Mouse (Mus musculus) forebrain, embryonic 12.5 days (tissue): ENCODE measurements at regions not wholly inside any gene's neighbourhood (a gene's known extent, or its start where the extent isn't known, plus 50 kb on each side); places are given as distances from the start of the nearest gene placed in this dataset.
"Not testable (repeated sequence)": the region's sequence is repeated elsewhere in the genome, so short reads cannot be mapped to it uniquely, and the experiment has no call there.

ENCODE experiments used
- ATAC-seq: fragments of 200-750 bp; cut with Nextera tagmentation; 2 replicates; pipeline ENCODE4 v1.8.0; 2017; ENCODE audit warnings: moderate TSS enrichment; ENCODE audit not compliant: low FRiP score
- H3K27ac ChIP-seq: fragments of 300-500 bp; sonication (generic); 2 replicates; pipeline ENCODE4 v1.5.1; 2016; ENCODE audit warnings: mild to moderate bottlenecking
- H3K27me3 ChIP-seq: fragments of 300-500 bp; sonication (generic); 2 replicates; pipeline ENCODE4 v1.6.1; 2016; ENCODE audit warnings: mild to moderate bottlenecking
- H3K36me3 ChIP-seq: fragments of 300-500 bp; sonication (generic); replicated peaks from 2 replicates; pipeline ENCODE4 v1.6.1; 2016; ENCODE audit warnings: mild to moderate bottlenecking
- H3K4me1 ChIP-seq: fragments of 300-500 bp; sonication (generic); 2 replicates; pipeline ENCODE4 v1.6.1; 2016
- H3K4me2 ChIP-seq: fragments of 300-500 bp; sonication (generic); 2 replicates; pipeline ENCODE4 v1.6.1; 2016; ENCODE audit warnings: mild to moderate bottlenecking, moderate library complexity
- H3K4me3 ChIP-seq: fragments of 300-500 bp; sonication (generic); replicated peaks from 2 replicates; pipeline ENCODE4 v1.5.1; 2016; ENCODE audit warnings: mild to moderate bottlenecking
- H3K9ac ChIP-seq: fragments of 300-500 bp; sonication (generic); 2 replicates; pipeline ENCODE4 v1.6.1; 2016; ENCODE audit warnings: mild to moderate bottlenecking
- H3K9me3 ChIP-seq: fragments of 300-500 bp; sonication (generic); 2 replicates; pipeline ENCODE4 v1.6.1; 2016
- WGBS: fragments of 180-500 bp; shearing (Covaris S2); methylation state at CpG from one replicate; pipeline ENCODE4 v1.1.7; 2016; 5-methylcytosine and 5-hydroxymethylcytosine counted together

DNA sequence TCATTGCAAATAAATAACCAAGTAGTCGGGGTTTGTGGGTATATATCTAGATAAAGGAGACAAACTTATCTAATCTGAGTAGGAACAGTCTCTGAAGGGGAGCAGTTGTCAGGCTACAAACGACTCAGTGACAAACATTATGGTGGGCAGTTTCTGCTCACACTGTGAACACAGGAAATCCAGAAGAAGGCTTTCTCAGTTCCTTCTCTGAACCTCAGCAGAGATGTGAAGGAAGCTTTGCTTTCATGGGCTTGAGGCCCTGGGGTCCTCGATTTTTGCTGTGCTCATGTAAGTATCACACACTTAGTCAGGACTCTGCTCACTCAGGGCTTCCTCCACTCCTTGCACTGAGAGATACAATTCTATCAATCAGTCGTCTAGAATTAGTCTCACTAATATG is 994.7 kb upstream of the Foxg1 start:
- ATAC-seq = no peak
- Histone ChIP-seq H3K4me2 (no peak overlapping the region), H3K4me3 (no peak overlapping the region), H3K27ac (no peak overlapping the region), H3K36me3 (no peaks in the 10 kb centered on the region), H3K27me3 (no peaks in the 10 kb centered on the region), H3K9me3 (no peaks in the 10 kb centered on the region), H3K4me1 (no peaks in the 10 kb centered on the region), H3K9ac (no peak overlapping the region)
- 83% methylated on average over 4 of the region's 4 CpGs for WGBS

DNA sequence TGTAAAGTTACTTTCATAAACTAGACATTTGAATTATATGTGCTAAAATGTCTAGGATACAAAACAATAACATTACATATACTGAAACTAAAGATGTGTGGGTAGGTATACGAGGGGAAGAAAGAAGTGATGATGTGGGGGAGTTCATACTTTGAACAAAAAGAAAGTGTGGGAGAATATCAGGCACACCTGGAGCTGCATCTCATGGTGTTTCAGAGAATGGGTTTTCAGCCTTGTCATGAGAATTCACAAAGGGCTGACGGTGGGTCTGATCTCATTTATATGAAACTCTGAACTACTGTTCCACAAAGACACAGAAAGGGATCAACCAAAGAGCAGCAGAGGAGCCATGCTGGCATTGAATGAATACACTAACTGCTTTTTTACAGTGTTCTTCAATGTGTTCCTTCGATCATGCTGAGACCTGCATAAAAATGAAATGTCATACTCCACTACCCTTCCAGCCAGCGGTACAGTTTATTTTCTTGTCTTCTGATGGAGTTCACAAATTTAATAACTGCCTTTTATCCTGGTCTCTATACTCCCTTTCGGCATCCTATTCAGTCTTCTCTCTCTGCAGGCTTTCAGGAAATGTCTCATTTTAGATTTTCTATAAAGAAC is 994.2 kb upstream of the Foxg1 start:
- 70% methylated on average over 5 of the region's 5 CpGs for WGBS
- Histone ChIP-seq H3K4me2 (no peak overlapping the region), H3K27me3 (no peaks in the 10 kb centered on the region), H3K9ac (no peak overlapping the region), H3K4me3 (no peak overlapping the region), H3K36me3 (no peaks in the 10 kb centered on the region), H3K27ac (no peak overlapping the region), H3K9me3 (no peaks in the 10 kb centered on the region), H3K4me1 (no peaks in the 10 kb centered on the region)
- no peak for ATAC-seq

DNA sequence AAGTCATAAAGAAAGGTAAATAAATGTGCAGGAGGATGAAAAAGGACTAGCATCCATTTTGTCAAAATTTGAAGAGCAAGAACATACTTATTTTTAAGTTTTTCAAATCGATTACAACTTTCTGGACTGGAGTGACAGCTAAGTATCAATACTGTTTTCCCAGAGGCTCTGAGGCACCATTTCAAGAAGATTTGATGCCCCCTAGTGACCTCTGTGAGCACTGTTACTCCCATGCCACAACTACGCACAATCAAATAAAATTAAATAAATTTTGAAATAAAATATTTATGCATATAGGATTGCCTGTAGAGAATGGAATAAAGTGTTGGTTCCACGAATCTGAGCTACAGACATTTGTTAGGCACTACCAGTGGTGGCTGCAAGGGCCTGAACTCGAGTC is 991.5 kb upstream of the Foxg1 start:
- Histone ChIP-seq H3K4me2 (no peak overlapping the region), H3K4me1 (no peaks in the 10 kb centered on the region), H3K4me3 (no peak overlapping the region), H3K36me3 (no peaks in the 10 kb centered on the region), H3K9me3 (no peaks in the 10 kb centered on the region), H3K9ac (no peak overlapping the region), H3K27me3 (no peaks in the 10 kb centered on the region), H3K27ac (no peak overlapping the region)
- 65% methylated on average over 4 of the region's 4 CpGs for WGBS
- no peak for ATAC-seq

DNA sequence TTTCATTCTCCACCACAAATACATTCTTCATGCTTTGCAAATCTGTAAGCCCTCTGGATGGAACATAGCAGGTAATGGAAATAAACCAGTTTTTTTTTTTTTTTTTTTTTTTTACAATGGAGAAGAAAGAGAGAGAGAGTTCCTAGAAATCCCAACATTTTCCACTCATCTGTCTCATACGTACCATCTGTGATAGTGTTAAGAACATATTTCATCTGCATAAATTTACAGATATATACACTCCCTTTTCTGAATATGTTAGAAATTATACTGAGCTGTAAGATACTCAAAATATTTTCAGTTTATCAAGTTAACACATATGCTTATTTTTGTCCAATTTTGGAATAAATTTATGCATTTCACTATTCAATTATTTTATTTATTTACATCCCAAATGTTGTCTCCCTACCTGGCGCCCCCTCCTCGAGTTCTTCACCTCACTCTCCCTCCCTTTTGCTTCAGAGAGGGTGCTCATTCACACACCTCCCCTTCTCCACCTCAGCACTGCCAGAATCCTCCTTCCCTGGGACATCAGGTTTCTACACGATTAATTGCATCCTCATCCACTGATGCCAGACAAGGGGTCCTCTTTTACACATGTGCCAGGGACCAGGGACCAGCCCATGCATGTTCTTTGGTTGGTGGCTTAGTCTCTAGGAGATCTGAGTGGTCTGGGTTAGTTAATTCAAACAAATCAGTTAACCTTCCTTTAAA is 943.0 kb upstream of the Foxg1 start:
- Histone ChIP-seq H3K4me2 (no peak overlapping the region), H3K9ac (no peak overlapping the region), H3K9me3 (no peaks in the 10 kb centered on the region), H3K27me3 (no peaks in the 10 kb centered on the region), H3K36me3 (no peaks in the 10 kb centered on the region), H3K4me3 (no peak overlapping the region), H3K27ac (no peak overlapping the region), H3K4me1 (no peaks in the 10 kb centered on the region)
- ATAC-seq = no peak
- 76% methylated on average over 4 of the region's 4 CpGs for WGBS

DNA sequence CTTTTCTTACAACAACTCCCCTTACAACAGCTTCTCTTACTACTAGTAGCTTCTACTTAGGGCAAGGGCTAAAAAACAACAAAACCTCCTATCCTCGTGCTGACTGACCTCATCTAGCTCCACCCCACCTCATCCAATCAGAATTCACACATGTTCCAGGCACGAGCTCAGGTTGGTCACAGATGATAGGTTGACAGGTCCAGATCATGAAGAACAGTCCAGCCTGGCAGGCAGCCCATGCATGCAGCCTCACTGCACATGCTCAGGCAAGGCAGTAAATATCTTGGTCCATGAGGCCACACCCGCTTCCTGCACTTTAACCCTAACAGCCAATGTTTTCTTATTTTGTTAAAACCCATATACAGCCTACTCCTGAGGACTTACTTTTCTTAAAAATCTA is 933.7 kb upstream of the Foxg1 start:
- H3K27me3 ChIP-seq, H3K9ac ChIP-seq, ATAC-seq, H3K9me3 ChIP-seq, H3K4me1 ChIP-seq, H3K4me2 ChIP-seq, H3K36me3 ChIP-seq, H3K4me3 ChIP-seq, H3K27ac ChIP-seq: not testable (repeated sequence)
- WGBS = 82% methylated on average over 3 of the region's 3 CpGs

DNA sequence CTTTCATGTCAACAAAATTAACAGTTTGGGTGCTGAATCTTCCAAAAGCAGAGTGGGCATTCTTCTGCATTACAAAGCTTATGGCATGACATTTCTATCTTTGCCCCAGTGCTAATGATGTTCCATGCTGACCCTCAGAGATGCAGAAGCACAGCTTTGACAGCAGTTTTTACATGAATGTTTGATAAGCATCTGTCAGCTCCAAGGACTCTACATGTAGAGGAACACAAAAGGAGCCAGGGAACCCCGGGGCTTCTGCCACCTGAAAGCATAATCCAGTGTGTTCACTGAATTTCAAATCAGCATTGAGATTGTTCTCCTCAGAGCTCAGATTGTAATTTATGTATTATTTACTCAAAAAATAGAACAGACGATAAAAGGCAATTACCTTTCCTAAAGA is 920.1 kb upstream of the Foxg1 start:
- WGBS = 37% methylated on average over 2 of the region's 2 CpGs

DNA sequence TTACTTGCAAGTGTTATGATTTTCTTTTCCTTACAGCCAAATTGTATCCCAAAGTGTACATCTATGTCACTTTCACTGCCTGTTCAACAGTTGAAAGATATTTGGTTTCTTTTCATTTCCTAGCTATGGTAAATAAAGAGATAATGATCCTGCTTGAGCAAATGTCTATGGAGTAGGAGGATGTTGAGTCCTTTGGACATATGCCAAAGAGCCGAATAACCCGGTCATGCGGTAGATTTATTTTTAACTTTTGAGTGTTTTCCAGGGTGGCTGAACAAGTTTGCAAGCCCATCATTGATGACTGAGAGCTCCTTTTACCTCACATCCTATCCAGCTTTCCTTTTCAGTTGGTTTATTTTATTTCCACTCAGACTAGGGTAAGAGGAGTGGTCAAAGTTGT is 881.7 kb upstream of the Foxg1 start:
- no peaks in the 10 kb centered on the region for H3K36me3 ChIP-seq
- H3K27me3 ChIP-seq = no peaks in the 10 kb centered on the region
- H3K9ac ChIP-seq = no peak overlapping the region
- H3K4me3 ChIP-seq = no peak overlapping the region
- H3K4me2 ChIP-seq = no peak overlapping the region
- H3K9me3 ChIP-seq = no peaks in the 10 kb centered on the region
- no peaks in the 10 kb centered on the region for H3K4me1 ChIP-seq
- no peak for ATAC-seq
- 98% methylated on average over 3 of the region's 3 CpGs for WGBS
- H3K27ac ChIP-seq = no peak overlapping the region

More for the DNA sequence above, 920.1 kb upstream of the Foxg1 start:
- H3K9ac ChIP-seq = no peak overlapping the region
- no peak overlapping the region for H3K4me2 ChIP-seq
- H3K36me3 ChIP-seq = no peaks in the 10 kb centered on the region
- ATAC-seq = peak; percentile 55
- H3K4me1 ChIP-seq = no peaks in the 10 kb centered on the region
- 0 out of 2 replicates have a peak overlapping the region, but pooled peaks have one; percentile 19 for H3K27ac ChIP-seq
- no peaks in the 10 kb centered on the region for H3K9me3 ChIP-seq
- no peak overlapping the region for H3K4me3 ChIP-seq
- no peaks in the 10 kb centered on the region for H3K27me3 ChIP-seq

DNA sequence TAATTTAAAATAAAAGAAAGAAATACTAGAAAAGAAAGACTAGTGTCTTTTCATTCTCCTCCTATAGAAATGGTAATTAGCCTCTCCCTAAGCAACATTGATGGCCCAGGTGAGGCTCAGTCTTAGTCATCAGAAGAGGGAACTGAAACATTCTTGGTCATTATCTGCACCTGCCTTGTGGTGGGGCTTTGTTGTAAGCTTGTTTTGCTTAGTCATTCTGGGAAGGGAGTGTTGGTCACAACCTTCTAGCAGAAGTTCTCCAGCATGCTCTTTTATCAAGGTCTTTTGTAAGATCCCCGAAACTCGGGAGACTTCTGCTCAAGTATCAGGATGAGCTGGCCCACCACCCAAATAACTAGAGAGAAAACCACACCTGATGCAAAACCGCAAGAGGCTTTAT is 870.9 kb upstream of the Foxg1 start:
- H3K36me3 ChIP-seq = no peaks in the 10 kb centered on the region
- 82% methylated on average over 3 of the region's 3 CpGs for whole genome bisulfite sequencing
- H3K4me2 ChIP-seq = no peak overlapping the region
- no peak for ATAC-seq
- no peak overlapping the region for H3K9ac ChIP-seq
- no peak overlapping the region for H3K4me3 ChIP-seq
- no peaks in the 10 kb centered on the region for H3K9me3 ChIP-seq
- no peak overlapping the region for H3K27ac ChIP-seq
- H3K4me1 ChIP-seq = no peaks in the 10 kb centered on the region
- H3K27me3 ChIP-seq = no peaks in the 10 kb centered on the region

DNA sequence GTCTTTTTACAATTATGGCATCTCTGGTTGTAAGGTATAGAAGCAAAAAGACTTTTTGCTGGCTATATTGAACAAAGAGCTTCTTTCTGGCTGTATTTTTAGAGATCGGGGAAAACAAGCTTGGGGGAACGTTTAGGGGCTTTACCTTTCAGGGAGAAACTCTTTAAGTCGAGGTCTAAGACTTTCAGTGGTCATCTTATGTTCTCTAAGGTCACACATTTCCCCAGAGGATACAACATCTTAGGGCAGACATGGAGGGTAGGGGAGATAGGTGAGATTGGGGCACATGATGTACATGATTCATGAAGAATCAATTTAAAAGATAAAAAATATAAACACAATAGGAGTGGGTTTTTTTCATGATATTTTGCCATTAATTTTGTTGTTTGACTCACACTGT is 870.2 kb upstream of the Foxg1 start:
- no peaks in the 10 kb centered on the region for H3K9me3 ChIP-seq
- no peak overlapping the region for H3K27ac ChIP-seq
- no peak overlapping the region for H3K9ac ChIP-seq
- no peak for ATAC-seq
- H3K27me3 ChIP-seq = no peaks in the 10 kb centered on the region
- no peak overlapping the region for H3K4me3 ChIP-seq
- H3K36me3 ChIP-seq = no peaks in the 10 kb centered on the region
- H3K4me2 ChIP-seq = no peak overlapping the region
- 87% methylated on average over 3 of the region's 3 CpGs for WGBS
- H3K4me1 ChIP-seq = no peaks in the 10 kb centered on the region

DNA sequence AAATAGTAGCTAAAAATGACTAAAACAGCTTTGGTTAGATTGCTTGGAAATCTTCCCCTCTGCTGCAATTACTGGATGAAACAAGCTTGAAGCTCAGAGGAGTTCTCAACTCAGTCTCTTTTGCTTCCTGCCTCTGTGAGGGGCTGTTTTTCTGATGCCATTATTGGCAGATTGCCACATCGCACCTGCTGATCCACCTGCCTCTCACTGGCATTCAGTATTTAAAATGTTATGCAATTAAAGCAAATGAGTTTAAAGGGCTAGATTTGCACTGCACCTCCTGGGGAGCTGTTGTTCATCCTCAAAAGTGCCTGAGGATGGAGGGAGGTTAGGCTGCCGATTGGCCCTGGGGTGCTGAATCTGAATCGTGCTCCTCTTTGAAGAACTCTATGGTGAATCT is 860.5 kb upstream of the Foxg1 start:
- no peaks in the 10 kb centered on the region for H3K9me3 ChIP-seq
- H3K27ac ChIP-seq = no peak overlapping the region
- H3K36me3 ChIP-seq = no peaks in the 10 kb centered on the region
- H3K27me3 ChIP-seq = no peaks in the 10 kb centered on the region
- 28% methylated on average over 3 of the region's 3 CpGs for WGBS
- H3K4me1 ChIP-seq = no peaks in the 10 kb centered on the region
- H3K4me2 ChIP-seq = no peak overlapping the region
- no peak overlapping the region for H3K4me3 ChIP-seq
- peak; percentile 39; the same call in 1 of the 2 replicates for ATAC-seq
- no peak overlapping the region for H3K9ac ChIP-seq

DNA sequence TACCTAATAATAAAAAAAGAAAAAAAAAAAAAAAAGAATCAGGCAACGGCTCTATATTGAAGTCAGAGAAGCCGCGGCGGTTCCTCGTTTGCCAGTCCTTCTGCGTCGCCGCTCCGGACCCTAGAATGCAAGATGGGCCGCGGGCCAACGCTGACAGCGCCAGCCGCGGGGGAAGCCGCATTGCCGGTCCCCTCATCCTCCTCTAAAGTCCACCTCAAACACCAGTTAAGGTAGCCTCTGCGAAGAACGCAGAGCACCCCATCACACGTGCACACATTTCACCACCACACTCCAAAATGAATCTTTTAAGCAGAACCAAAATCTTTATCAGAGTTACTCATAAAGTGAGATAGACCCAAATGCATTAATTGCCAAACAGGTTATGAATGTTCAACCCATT is 822.8 kb upstream of the Foxg1 start:
- H3K4me1 ChIP-seq, H3K9me3 ChIP-seq, H3K4me3 ChIP-seq, H3K27ac ChIP-seq, H3K4me2 ChIP-seq, ATAC-seq, H3K9ac ChIP-seq, H3K27me3 ChIP-seq, H3K36me3 ChIP-seq: not testable (repeated sequence)
- WGBS = 86% methylated on average over 20 of the region's 20 CpGs

DNA sequence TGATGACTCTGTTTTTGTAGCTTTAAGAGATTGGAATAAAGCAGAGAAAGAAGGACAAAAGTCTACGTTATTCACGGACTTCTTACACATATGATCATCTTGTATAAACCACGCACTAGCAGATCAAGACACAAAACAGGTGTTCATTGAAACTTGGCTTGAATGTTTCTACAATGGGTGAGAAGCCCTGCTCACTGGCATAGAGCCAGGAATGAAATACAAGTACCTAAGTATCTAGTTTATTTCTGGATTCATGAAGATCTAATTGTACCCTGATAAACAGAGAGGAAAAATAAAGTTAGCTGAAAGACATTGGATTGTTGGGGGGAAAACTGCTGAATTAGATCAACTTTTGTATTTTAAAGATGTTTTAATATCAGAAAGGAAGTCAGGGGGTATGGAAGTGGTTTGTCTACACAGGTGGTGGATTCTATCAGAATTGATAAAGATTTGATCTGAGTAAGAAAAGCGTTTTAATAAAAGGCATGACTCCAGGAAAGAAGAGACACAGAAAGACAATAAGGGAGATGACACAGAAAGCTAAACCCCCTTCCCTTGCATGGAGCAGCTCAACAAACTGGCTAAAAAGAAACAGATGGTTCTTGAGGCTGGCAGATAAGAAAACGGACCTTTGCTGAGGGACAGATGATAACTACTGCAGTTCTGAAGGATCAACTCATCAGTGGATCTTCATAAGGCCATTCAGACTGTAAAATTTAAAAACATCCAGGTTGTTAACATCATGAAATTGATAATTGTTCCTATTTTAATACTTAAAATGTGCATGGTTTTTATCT is 777.9 kb upstream of the Foxg1 start:
- no peak overlapping the region for H3K4me2 ChIP-seq
- H3K36me3 ChIP-seq = no peaks in the 10 kb centered on the region
- no peaks in the 10 kb centered on the region for H3K9me3 ChIP-seq
- no peaks in the 10 kb centered on the region for H3K27me3 ChIP-seq
- no peak overlapping the region for H3K4me3 ChIP-seq
- H3K4me1 ChIP-seq = no peaks in the 10 kb centered on the region
- ATAC-seq = no peak
- no peak overlapping the region for H3K27ac ChIP-seq
- WGBS = 84% methylated on average over 5 of the region's 5 CpGs
- no peak overlapping the region for H3K9ac ChIP-seq

DNA sequence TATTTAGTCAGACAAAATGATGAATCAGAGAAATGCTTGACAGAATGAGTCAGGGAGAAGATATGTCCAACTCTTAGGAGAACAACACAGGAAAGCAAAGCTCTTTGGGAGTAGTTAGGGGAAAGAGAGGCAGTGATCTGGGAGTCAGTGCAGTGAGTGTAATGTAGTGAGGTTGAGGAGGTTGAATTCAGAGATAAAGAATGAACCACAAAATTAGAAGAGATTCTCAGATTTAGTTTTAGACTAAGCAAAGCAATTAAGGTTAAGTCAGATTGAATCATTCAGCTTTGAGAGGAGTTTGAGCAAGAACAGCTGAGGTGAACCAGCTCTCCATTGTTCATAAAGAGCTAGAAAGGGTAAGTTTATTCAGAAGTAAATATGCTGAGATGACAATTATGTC is 777.0 kb upstream of the Foxg1 start:
- Histone ChIP-seq H3K4me2 (no peak overlapping the region), H3K36me3 (no peaks in the 10 kb centered on the region), H3K27me3 (no peaks in the 10 kb centered on the region), H3K9ac (no peak overlapping the region), H3K27ac (no peak overlapping the region), H3K4me1 (no peaks in the 10 kb centered on the region), H3K9me3 (no peaks in the 10 kb centered on the region), H3K4me3 (no peak overlapping the region)
- ATAC-seq = no peak
